Mouse (Mus musculus) spleen, adult 2 months (tissue): ENCODE measurements around the gene 1700029P11Rik. TPM values are rescaled to one million over a fixed set of nuclear protein-coding genes. Genes with fewer than 3 reads are reported as not detected.
"Not testable (repeated sequence)": the region's sequence is repeated elsewhere in the genome, so short reads cannot be mapped to it uniquely, and the experiment has no call there.

Source experiments
- DNase-seq, 2 experiments: peaks; one replicate each; pipeline versions ENCODE4 v3.0.0 to v3.0.0-alpha.2; 2012 to 2021; ENCODE audit warnings: low spot score in 2 of 2, low read depth in 1 of 2
- H3K27ac ChIP-seq: fragments of 200-500 bp; 2 replicates; pipeline ENCODE4 v1.5.1; 2012; ENCODE audit warnings: low read length, inconsistent platforms; ENCODE audit not compliant: insufficient read depth
- H3K27me3 ChIP-seq: fragments of 200-500 bp; 2 replicates; pipeline ENCODE4 v1.6.1; 2012; ENCODE audit warnings: mild to moderate bottlenecking, moderate library complexity, low read length, inconsistent platforms; ENCODE audit not compliant: control insufficient read depth, insufficient read depth
- H3K36me3 ChIP-seq: fragments of 200-500 bp; 2 replicates; pipeline ENCODE4 v1.6.1; 2012; ENCODE audit warnings: mild to moderate bottlenecking, low read length, inconsistent platforms; ENCODE audit not compliant: control insufficient read depth, insufficient read depth
- H3K4me1 ChIP-seq: fragments of 200-500 bp; 2 replicates; pipeline ENCODE4 v1.6.1; 2011; ENCODE audit warnings: inconsistent platforms; ENCODE audit not compliant: control insufficient read depth, insufficient read depth, insufficient read length
- H3K4me3 ChIP-seq: fragments of 200-500 bp; 2 replicates; pipeline ENCODE4 v1.5.1; 2011; ENCODE audit warnings: mild to moderate bottlenecking, inconsistent platforms; ENCODE audit not compliant: insufficient read depth, insufficient read length; ENCODE audit errors: extremely low read depth
- CTCF ChIP-seq: fragments of 200-500 bp; IDR thresholded peaks from 2 replicates; pipeline ENCODE4 v1.5.1; 2011; ENCODE audit warnings: mild to moderate bottlenecking, inconsistent platforms; ENCODE audit not compliant: insufficient read depth, insufficient read length, insufficient replicate concordance; ENCODE audit errors: extremely low read depth
- POLR2A ChIP-seq: fragments of 200-500 bp; IDR thresholded peaks from 2 replicates; pipeline ENCODE4 v1.6.1; 2011; ENCODE audit warnings: low read depth, low read length, inconsistent platforms
- WGBS: fragments of 180-500 bp; shearing (Covaris S2); methylation state at CpG from one replicate; pipeline ENCODE4 v1.1.7; 2018; 5-methylcytosine and 5-hydroxymethylcytosine counted together
- polyA plus RNA-seq: library from polyadenylated mRNA; depleted of rRNA; stranded (reverse); fragments of >200 nt; gene quantifications from 2 replicates; pipeline ENCODE4 v1.2.3, GENCODE M21; 2012

The 1700029P11Rik gene
- polyA plus RNA-seq, 1 experiment, result not detected

DNA sequence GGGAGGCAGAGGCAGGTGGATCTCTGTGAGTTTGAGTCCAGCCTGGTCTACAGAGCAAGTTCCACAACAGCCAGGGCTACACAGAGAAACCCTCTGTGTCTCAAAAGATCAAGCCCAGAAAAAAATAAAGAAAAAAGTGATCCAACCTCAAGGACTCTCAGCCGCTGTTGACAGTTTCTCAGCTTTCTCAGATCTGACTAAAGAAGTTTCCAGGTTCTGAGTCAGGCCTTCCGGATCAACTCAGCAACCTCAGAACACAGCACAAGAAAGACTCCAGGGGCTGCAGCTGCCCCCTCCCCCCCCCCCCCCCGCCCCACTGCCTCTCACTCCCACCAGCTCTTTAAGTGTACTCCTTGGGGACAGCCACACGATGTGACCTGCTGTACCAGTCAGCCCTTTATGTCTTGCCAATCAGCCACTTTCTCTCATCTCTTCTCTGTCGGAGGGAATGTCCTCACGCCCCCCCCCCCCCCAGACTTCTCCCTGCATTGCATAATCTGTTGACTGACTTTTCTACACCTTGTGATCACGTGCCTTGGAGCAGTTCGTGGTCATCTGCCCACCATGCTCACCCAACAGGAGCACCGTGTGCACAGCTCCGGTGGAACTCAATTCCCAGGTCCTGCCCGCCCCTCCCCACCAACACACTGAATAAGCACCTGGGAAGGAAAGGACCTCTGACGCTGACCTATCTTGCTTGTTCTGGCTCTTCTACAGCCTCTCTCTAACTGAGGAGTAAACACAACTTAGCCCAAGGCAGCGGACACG is 14.1 kb upstream of the 1700029P11Rik start:
- Histone ChIP-seq H3K27me3 (no peaks in the 10 kb centered on the region), H3K27ac (no peak overlapping the region), H3K4me3 (no peak overlapping the region), H3K36me3 (no peaks in the 10 kb centered on the region), H3K4me1 (no peaks in the 10 kb centered on the region)
- TF ChIP-seq CTCF (no peak), POLR2A (no peak)
- DNase-seq, result no peak
- WGBS, result 77% methylated on average over 14 of the region's 14 CpGs

DNA sequence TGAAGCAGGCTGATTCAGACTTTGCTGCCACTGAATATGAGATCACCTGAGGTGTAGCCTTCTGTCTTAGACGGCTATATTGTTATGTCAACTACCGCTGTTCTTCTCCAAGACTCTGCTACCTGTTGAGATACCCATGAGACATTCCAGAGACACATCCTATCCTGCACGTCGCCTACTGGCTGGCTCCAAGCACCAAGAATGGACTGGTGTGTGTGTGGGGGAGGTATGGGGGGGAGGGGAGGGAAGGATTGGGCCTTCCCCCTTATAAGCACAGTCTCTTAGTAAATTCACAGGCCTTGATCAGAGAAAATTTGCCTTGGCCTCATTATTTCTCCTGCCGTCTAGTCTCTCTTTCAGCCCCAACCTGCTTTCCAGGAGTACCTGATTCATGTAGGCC is 12.5 kb upstream of the 1700029P11Rik start:
- no peak for DNase-seq
- no peak for TF ChIP-seq POLR2A
- no peak for TF ChIP-seq CTCF

DNA sequence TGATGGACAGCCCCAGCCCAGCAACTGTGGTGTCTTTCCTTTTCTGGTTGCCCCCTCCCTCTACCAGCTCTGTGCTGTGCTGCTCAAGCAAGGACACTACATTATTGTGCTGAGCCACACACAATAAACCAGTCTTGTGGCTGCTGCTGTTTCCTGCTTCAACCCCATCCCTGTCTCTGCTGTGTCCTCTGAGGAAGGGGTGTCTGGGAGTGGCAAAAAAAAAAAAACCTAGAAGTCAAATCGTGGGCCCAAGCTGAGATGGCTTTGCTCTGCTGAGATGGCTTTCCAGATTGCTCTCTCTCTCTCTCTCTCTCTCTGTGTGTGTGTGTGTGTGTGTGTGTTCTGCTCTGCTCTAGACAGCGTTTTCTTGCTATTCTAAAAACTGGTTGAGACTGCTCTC is 11.9 kb upstream of the 1700029P11Rik start:
- DNase-seq, result no peak
- WGBS, result 29% methylated on average over 2 of the region's 2 CpGs
- Histone ChIP-seq H3K36me3 (no peaks in the 10 kb centered on the region), H3K27me3 (no peaks in the 10 kb centered on the region), H3K4me1 (no peaks in the 10 kb centered on the region), H3K27ac (no peak overlapping the region), H3K4me3 (no peak overlapping the region)
- TF ChIP-seq CTCF, result no peak
- no peak for TF ChIP-seq POLR2A

More for the DNA sequence above, 12.5 kb upstream of the 1700029P11Rik start:
- H3K4me3 ChIP-seq, result no peak overlapping the region
- no peaks in the 10 kb centered on the region for H3K36me3 ChIP-seq
- no peaks in the 10 kb centered on the region for H3K27me3 ChIP-seq
- no peak overlapping the region for H3K27ac ChIP-seq
- WGBS, result 90% methylated on average over 5 of the region's 5 CpGs
- no peaks in the 10 kb centered on the region for H3K4me1 ChIP-seq

DNA sequence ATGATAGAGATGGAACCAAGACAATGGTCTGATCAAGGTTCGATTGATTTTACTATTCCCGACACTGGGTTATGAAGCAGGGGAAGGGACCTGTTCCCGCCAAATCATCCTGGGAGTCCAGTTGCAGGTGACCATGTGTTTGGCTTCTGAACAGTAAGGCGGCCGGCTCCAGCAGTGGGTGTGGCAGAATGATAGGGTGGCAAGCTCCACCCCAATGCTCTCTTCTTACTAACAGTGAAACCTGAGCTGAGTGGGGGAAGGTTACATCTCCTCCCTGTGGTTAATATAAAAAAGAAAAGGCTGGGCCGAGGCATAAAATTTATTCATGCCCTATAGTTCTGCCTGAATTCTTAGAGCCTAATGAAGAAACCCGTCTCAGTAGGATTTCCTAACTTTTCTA is 11.2 kb upstream of the 1700029P11Rik start:
- WGBS, result 69% methylated on average over 7 of the region's 7 CpGs
- Histone ChIP-seq H3K4me3 (no peak overlapping the region), H3K4me1 (no peaks in the 10 kb centered on the region), H3K36me3 (no peaks in the 10 kb centered on the region), H3K27ac (no peak overlapping the region), H3K27me3 (no peaks in the 10 kb centered on the region)
- no peak for DNase-seq
- no peak for TF ChIP-seq CTCF
- TF ChIP-seq POLR2A, result no peak

DNA sequence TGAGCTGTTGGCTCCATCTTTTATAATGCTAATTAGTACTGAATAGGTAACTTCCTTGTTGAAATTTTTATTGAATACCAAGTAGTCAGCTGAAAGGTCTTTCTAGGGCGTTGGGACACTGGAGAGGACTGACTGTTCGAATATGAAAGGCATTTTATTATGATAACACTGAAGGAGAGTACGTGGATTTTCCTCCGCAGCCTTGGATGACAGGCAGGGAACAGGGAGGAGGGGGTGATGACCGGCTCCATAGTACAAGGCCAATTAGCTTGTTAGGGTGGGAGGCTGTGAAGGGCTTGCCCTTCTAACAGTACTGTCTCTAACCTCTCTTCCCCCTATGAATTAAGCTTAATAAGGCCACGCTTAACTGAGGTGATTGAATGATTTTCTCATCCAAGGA is 10.7 kb upstream of the 1700029P11Rik start:
- not testable (repeated sequence) for H3K4me1 ChIP-seq, H3K36me3 ChIP-seq, DNase-seq, H3K27me3 ChIP-seq, H3K4me3 ChIP-seq, H3K27ac ChIP-seq
- WGBS, result 92% methylated on average over 6 of the region's 6 CpGs

DNA sequence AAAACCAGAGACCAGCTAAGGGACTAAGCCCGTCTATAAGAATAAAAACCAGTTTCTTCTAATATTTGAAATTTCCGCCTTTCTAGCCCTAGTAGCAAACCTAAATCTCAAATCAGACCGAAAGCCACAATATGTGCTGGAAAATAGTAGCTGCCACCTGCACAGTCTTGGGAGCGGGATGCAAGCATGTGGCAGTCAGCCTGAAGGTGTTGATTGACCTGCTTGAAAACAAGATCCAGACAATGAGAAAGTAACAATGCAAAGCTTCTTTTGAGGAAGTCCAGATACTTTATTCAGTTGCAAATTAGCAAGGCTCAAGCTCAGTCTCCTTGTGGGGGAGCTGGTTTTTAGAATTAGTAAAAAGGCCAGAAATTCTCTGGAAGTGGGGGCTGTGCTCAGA is 9.8 kb upstream of the 1700029P11Rik start:
- not testable (repeated sequence) for H3K4me3 ChIP-seq, DNase-seq, H3K4me1 ChIP-seq, H3K27me3 ChIP-seq, H3K27ac ChIP-seq, H3K36me3 ChIP-seq
- WGBS, result 93% methylated on average over 4 of the region's 4 CpGs

DNA sequence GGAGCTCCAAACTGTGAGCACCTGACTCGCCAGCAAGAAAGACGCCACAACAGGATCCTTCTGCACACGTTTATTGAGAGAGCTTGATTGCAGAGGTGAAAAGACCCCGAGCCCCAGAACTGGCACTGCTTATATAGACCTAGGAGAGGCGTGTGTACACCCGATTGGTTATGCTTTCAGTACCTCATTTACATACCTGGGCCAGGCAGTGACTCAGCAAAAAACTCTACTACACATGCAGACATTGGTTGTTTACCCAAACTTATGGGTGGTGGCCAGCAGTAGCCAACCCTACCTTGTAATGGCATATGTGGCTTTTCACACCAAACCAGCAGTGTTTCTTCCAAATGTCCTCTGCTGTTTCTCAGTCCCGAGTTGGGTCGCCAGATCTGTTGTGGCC is 5.2 kb upstream of the 1700029P11Rik start:
- not testable (repeated sequence) for H3K4me1 ChIP-seq, H3K36me3 ChIP-seq, H3K27ac ChIP-seq, H3K27me3 ChIP-seq, DNase-seq, H3K4me3 ChIP-seq
- 95% methylated on average over 8 of the region's 8 CpGs for WGBS
